Mouse (Mus musculus): ENCODE results near the gene Ccdc167.

DNA sequence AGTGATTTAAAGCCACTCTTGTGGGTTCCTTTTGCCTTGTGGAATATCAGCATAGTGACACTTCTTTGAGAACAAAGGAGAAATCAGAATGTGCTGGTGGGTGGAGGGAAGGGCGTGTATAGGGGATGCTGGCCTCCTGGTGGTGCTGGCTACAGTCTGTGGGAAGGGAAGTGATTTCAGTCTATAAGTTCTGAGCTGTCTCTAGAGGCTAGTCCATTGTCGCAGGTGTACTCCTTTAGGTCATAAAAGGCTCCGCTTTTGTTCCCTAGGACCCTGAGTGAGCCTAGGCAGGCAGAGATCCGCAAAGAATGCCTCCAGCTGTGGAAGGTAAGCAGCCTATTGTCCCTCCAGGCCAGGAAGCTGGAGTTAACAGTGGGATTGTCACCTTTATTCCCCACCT is 22.3 kb downstream of the Ccdc167 start:
- TF ChIP-seq CTCF (IDR thresholded peaks at IDR 0.05; ENCODE audit: extremely low read depth, insufficient read depth, low read length) (no peak), POLR2A (IDR thresholded peaks at IDR 0.05; ENCODE audit: extremely low read depth, insufficient read depth, low read length) (no peak)

All from cortical plate, adult 2 months (tissue).